Mouse (Mus musculus): ENCODE measurements at regions not wholly inside any gene's neighbourhood (a gene's known extent, or its start where the extent isn't known, plus 50 kb on each side); places are given as distances from the start of the nearest gene placed in this dataset.

DNA sequence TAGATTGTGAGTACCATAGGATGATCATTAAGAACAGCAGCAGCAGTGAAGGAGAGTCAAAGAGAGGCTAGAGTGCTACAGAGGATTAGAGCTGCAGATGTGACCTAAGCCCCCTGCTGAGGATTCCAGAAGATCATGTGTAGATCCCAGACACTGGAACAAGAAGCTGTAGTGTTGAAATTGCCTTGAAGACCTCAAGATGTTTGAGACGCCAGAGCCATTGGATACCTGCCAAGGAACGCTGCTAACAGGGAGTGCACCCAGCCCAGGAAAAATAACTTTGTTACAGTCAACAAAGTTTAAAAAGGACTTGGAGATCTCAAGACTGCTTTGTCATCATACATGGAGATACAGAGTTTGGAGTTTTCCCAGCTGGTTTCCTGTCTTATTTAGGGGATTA, 955.0 kb upstream of the Pcdh10 start:
- intact Hi-C loops (cut with DNase I): no loop called here
- DNase-seq: peak in 1 of 2 experiments; percentile 5

DNA sequence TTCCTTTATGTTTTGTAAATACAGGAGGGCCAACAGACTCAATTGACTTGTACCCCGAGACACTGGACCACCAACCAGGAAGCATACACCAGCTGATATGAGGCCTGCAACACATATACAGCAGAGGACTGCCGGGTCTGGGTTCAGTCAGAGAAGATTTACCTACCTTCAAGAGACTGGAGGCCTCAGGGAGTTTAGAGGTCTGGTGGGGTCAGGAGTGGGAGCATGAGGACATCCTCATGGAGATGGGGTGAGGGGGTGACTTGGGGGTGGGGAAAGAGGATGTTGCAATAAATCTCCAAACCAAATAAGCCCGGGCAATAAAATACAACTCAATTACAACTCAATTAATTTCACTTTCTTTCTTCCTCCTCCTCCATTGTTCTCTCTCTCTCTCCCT, 910.1 kb upstream of the Pcdh10 start:
- no peak for DNase-seq
- intact Hi-C loops (cut with DNase I): no loop called here
